Mouse (Mus musculus) CH12.LX (cell line): ENCODE data around the gene Gm49368. TPM values are rescaled to one million over a fixed set of nuclear protein-coding genes. Genes with fewer than 3 reads are reported as not detected.

Experiments
- DNase-seq: peaks from one replicate; pipeline ENCODE4 v3.0.0-alpha.2; 2013; ENCODE audit errors: extremely low read depth
- H3K27ac ChIP-seq: 2 replicates; pipeline ENCODE4 v1.5.1; 2012; ENCODE audit warnings: low read depth, mild to moderate bottlenecking, control low read depth, moderate library complexity; ENCODE audit not compliant: insufficient read depth
- H3K27me3 ChIP-seq: replicated peaks from 2 replicates; pipeline ENCODE3; 2012; ENCODE audit warnings: inconsistent platforms
- H3K36me3 ChIP-seq, 2 experiments: replicated peaks in 1 of 2; 2 replicates each; pipeline versions ENCODE3 to v1.6.1; 2012; ENCODE audit warnings: inconsistent platforms in 1 of 2, low read length in 1 of 2, mild to moderate bottlenecking in 1 of 2, mixed read lengths in 1 of 2, moderate library complexity in 1 of 2; ENCODE audit not compliant: control insufficient read depth in 1 of 2, insufficient read depth in 1 of 2
- H3K4me1 ChIP-seq, 2 experiments: 2 replicates each; pipeline ENCODE4 v1.6.1; 2012; ENCODE audit warnings: inconsistent platforms in 1 of 2, moderate library complexity in 1 of 2; ENCODE audit not compliant: insufficient read depth in 2 of 2, control insufficient read depth in 1 of 2
- H3K4me2 ChIP-seq: 2 replicates; pipeline ENCODE4 v1.6.1; 2012; ENCODE audit warnings: low read depth, mild to moderate bottlenecking, control low read depth; ENCODE audit not compliant: poor library complexity, insufficient read depth, severe bottlenecking
- H3K4me3 ChIP-seq, 3 experiments: fragments of 150-350 bp in 1 of 3; sonication (generic) in 1 of 3; replicated peaks in 1 of 3; 2 replicates each; pipeline versions ENCODE3 to v1.5.1; 2011 to 2012; ENCODE audit warnings: low read depth in 2 of 3, low read length in 2 of 3, mild to moderate bottlenecking in 2 of 3, moderate library complexity in 2 of 3, control low read depth in 1 of 3, improper control_type of control experiment in 1 of 3, inconsistent platforms in 1 of 3, mixed read lengths in 1 of 3; ENCODE audit not compliant: poor library complexity in 1 of 3
- H3K79me2 ChIP-seq: replicated peaks from 2 replicates; pipeline ENCODE4 v1.6.1; 2012; ENCODE audit warnings: mild to moderate bottlenecking, moderate library complexity; ENCODE audit not compliant: control insufficient read depth, poor library complexity, insufficient read depth, severe bottlenecking; ENCODE audit errors: extremely low read depth
- H3K9ac ChIP-seq: 2 replicates; pipeline ENCODE4 v1.6.1; 2012; ENCODE audit warnings: low read depth, mild to moderate bottlenecking, control low read depth, moderate library complexity; ENCODE audit not compliant: insufficient read depth
- H3K9me3 ChIP-seq: replicated peaks from 2 replicates; pipeline ENCODE3; 2012; ENCODE audit warnings: low read length, inconsistent platforms, mixed read lengths
- CHD2 ChIP-seq: IDR thresholded peaks from 2 replicates; pipeline ENCODE4 v1.6.1; 2011; ENCODE audit warnings: low read length, improper control_type of control experiment
- CTCF ChIP-seq, 2 experiments: IDR thresholded peaks in 1 of 2; conservative IDR thresholded peaks in 1 of 2; 2 replicates each; pipeline ENCODE4 v1.5.1; 2011 to 2012; ENCODE audit warnings: low read depth in 2 of 2, low read length in 2 of 2, improper control_type of control experiment in 1 of 2, inconsistent platforms in 1 of 2, mild to moderate bottlenecking in 1 of 2, moderate library complexity in 1 of 2
- E2F4 ChIP-seq: IDR thresholded peaks from 2 replicates; pipeline ENCODE4 v1.6.1; 2011; ENCODE audit warnings: low read depth, low read length, improper control_type of control experiment; ENCODE audit not compliant: insufficient replicate concordance
- JUN ChIP-seq: IDR thresholded peaks from 2 replicates; pipeline ENCODE4 v1.6.1; 2011; ENCODE audit warnings: low read depth, mild to moderate bottlenecking, low read length, improper control_type of control experiment, moderate library complexity; ENCODE audit not compliant: insufficient read depth
- MAFK ChIP-seq: IDR thresholded peaks from 2 replicates; pipeline ENCODE4 v1.6.1; 2011; ENCODE audit warnings: low read length, improper control_type of control experiment; ENCODE audit not compliant: insufficient replicate concordance
- MXI1 ChIP-seq: IDR thresholded peaks from 2 replicates; pipeline ENCODE4 v1.6.1; 2011; ENCODE audit warnings: mild to moderate bottlenecking, low read depth, low read length, improper control_type of control experiment
- NRF1 ChIP-seq: IDR thresholded peaks from 2 replicates; pipeline ENCODE4 v1.6.1; 2014; ENCODE audit warnings: low read depth, mild to moderate bottlenecking, inconsistent platforms, low read length, improper control_type of control experiment, moderate library complexity
- POLR2AphosphoS2 ChIP-seq: IDR thresholded peaks from 2 replicates; pipeline ENCODE4 v1.6.1; 2011; ENCODE audit warnings: low read depth, low read length, improper control_type of control experiment
- RAD21 ChIP-seq: IDR thresholded peaks from 2 replicates; pipeline ENCODE4 v1.6.1; 2011; ENCODE audit warnings: low read depth, mild to moderate bottlenecking, low read length, improper control_type of control experiment, moderate library complexity
- SMC3 ChIP-seq: IDR thresholded peaks from 2 replicates; pipeline ENCODE4 v1.6.1; 2011; ENCODE audit warnings: low read depth, low read length, improper control_type of control experiment
- TBP ChIP-seq: conservative IDR thresholded peaks from 2 replicates; pipeline ENCODE4 v1.6.1; 2011; ENCODE audit warnings: low read depth, low read length, improper control_type of control experiment
- TCF12 ChIP-seq: IDR thresholded peaks from 2 replicates; pipeline ENCODE4 v1.6.1; 2014; ENCODE audit warnings: low read depth, mild to moderate bottlenecking, inconsistent platforms, low read length, improper control_type of control experiment
- ZC3H11A ChIP-seq: IDR thresholded peaks from 2 replicates; pipeline ENCODE4 v1.6.1; 2012; ENCODE audit warnings: low read depth, mild to moderate bottlenecking, inconsistent platforms, low read length, improper control_type of control experiment
- dilution Hi-C: fragments of 300-500 bp; cut with MboI; formaldehyde crosslinking; loops from 2 replicates; pipeline ENCODE4 v1.14.3; 2020; ENCODE audit warnings: low sequenced_read_pairs; ENCODE audit not compliant: extremely low pct_unique_long_range_greater_than_20kb, extremely low pct_ligation_motif_present
- in situ Hi-C: fragments of 300-500 bp; cut with MboI; formaldehyde crosslinking; loops from 3 replicates; pipeline ENCODE4 v1.14.3; 2019; ENCODE audit warnings: low sequenced_read_pairs, low pct_ligation_motif_present, low pct_unique_long_range_greater_than_20kb, mixed read lengths
- polyA plus RNA-seq: library from polyadenylated mRNA; unstranded; fragments of >175 nt; gene quantifications from 2 replicates; pipeline ENCODE4 v1.2.1, GENCODE M21; 2012; ENCODE audit warnings: low read depth; ENCODE audit not compliant: insufficient read length
- total RNA-seq, 2 experiments: library from RNA; depleted of rRNA; stranded (reverse); fragments of 300-350 nt in 1 of 2; fragments of >200 nt in 1 of 2; gene quantifications; 2 replicates each; pipeline ENCODE4 v1.2.3; 2012 to 2014

The Gm49368 gene
- total and polyA plus RNA-seq, 3 experiments = not detected

GRCm38 (mm10) chr7:128114371-128115105 is 52.1 kb downstream of the Gm49368 start:
- Histone ChIP-seq H3K9me3 (peaks cover 2% of the 10 kb centered on the region), H3K79me2 (no peaks in the 10 kb centered on the region), H3K27ac (no peak overlapping the region), H3K4me1 (peaks cover 0 to 2% of the 10 kb centered on the region in 2 experiments; a peak in 1 of 4 replicates), H3K27me3 (peaks cover 23% of the 10 kb centered on the region), H3K9ac (no peak overlapping the region), H3K4me3 (no peak overlapping the region), H3K4me2 (no peak overlapping the region), H3K36me3 (no peaks in the 10 kb centered on the region)
- dilution Hi-C loops (no loop called here), in situ Hi-C loops (loop anchor here (5.0 kb wide), 1 partner anchor 78 kb away; no protein-coding TSS in a partner anchor)
- no peak for TF ChIP-seq TBP
- no peak for TF ChIP-seq CTCF (conservative IDR thresholded peaks at IDR 0.05 in 1 of 2, IDR thresholded peaks at IDR 0.05 in 1 of 2; ENCODE audit: low read depth in 2 of 2, low read length in 2 of 2)
- TF ChIP-seq ZC3H11A = no peak
- TF ChIP-seq TCF12 = no peak
- no peak for TF ChIP-seq CHD2
- no peak for TF ChIP-seq POLR2AphosphoS2
- TF ChIP-seq MAFK = no peak
- no peak for TF ChIP-seq RAD21
- no peak for DNase-seq

- Histone ChIP-seq H3K4me3 (no peak overlapping the region), H3K4me1 (peaks cover 0 to under 1% of the 10 kb centered on the region in 2 experiments; a peak in 1 of 4 replicates), H3K27me3 (peaks cover 26% of the 10 kb centered on the region), H3K27ac (no peak overlapping the region), H3K79me2 (no peaks in the 10 kb centered on the region), H3K4me2 (no peak overlapping the region), H3K9ac (no peak overlapping the region), H3K9me3 (peaks cover 2% of the 10 kb centered on the region), H3K36me3 (no peaks in the 10 kb centered on the region)
- in situ Hi-C loops = no loop called here
- no peak for DNase-seq
- dilution Hi-C loops = no loop called here
- TF ChIP-seq E2F4 (no peak), MXI1 (no peak), NRF1 (no peak)
Observed at GRCm38 (mm10) chr7:128115211-128115958, 52.9 kb downstream of the Gm49368 start.

GRCm38 (mm10) chr7:128116396-128116795 is 53.9 kb downstream of the Gm49368 start:
- in situ Hi-C loops = no loop called here
- Histone ChIP-seq H3K4me2 (no peak overlapping the region), H3K4me1 (no peaks in the 10 kb centered on the region; a peak in 1 of 4 replicates), H3K4me3 (no peak overlapping the region), H3K27ac (no peak overlapping the region), H3K36me3 (no peaks in the 10 kb centered on the region)
- TF ChIP-seq SMC3 (no peak), JUN (no peak)
- TF ChIP-seq, all 38 proteins: peak for 0
- no peaks in the 10 kb centered on the region for H3K79me2 ChIP-seq
- dilution Hi-C loops = no loop called here
- no peak for DNase-seq
- H3K9me3 ChIP-seq = peaks cover 2% of the 10 kb centered on the region
- no peak overlapping the region for H3K9ac ChIP-seq
- H3K27me3 ChIP-seq = peaks cover 24% of the 10 kb centered on the region
